Mouse (Mus musculus) kidney, adult 18-20 months (tissue): Measurements from ENCODE around the gene Hps6.

Experiments used
- DNase-seq: peaks from one replicate; pipeline ENCODE4 v3.0.0; 2021

Gene Hps6

GRCm38 (mm10) chr19:46003371-46004226, at the start of gene Hps6:
TSS of gene Hps6 (plus strand) at chr19:46003508.
- DNase-seq: peak; percentile 92

- no peak for DNase-seq
These were observed 46.6 kb upstream of the Hps6 start for GRCm38 (mm10) chr19:45956736-45957135.

- no peak for DNase-seq
These were observed 42.5 kb upstream of the Hps6 start for GRCm38 (mm10) chr19:45960770-45961169.

- no peak for DNase-seq
These were observed 18.9 kb upstream of the Hps6 start for GRCm38 (mm10) chr19:45984379-45984778.

GRCm38 (mm10) chr19:45988238-45988637, 15.1 kb upstream of the Hps6 start:
- DNase-seq: no peak

GRCm38 (mm10) chr19:45991171-45991570, 12.1 kb upstream of the Hps6 start:
- DNase-seq: no peak

GRCm38 (mm10) chr19:45993441-45993840, 9.9 kb upstream of the Hps6 start:
- DNase-seq: peak; percentile 60

- DNase-seq: peak; percentile 66
These were observed 9.1 kb upstream of the Hps6 start for GRCm38 (mm10) chr19:45993981-45994737.

- no peak for DNase-seq
These were observed 5.9 kb upstream of the Hps6 start for GRCm38 (mm10) chr19:45997365-45997764.

- peak; percentile 96 for DNase-seq
These were observed 5.3 kb upstream of the Hps6 start, which contains the start of gene Armh3 for GRCm38 (mm10) chr19:45997785-45998693. TSS of gene Armh3 (minus strand) at chr19:45998488.

GRCm38 (mm10) chr19:45998694-45999217, 4.6 kb upstream of the Hps6 start:
- DNase-seq: no peak

GRCm38 (mm10) chr19:45999378-45999777, 3.9 kb upstream of the Hps6 start:
- no peak for DNase-seq

GRCm38 (mm10) chr19:46002279-46002678, 1.0 kb upstream of the Hps6 start:
- DNase-seq: no peak

GRCm38 (mm10) chr19:46004814-46005466, 1.6 kb downstream of the Hps6 start:
- DNase-seq: no peak

GRCm38 (mm10) chr19:46005680-46006079, 2.4 kb downstream of the Hps6 start:
- DNase-seq: no peak

- DNase-seq: peak; percentile 95
These were observed 11.4 kb downstream of the Hps6 start for GRCm38 (mm10) chr19:46014572-46015178.

- no peak for DNase-seq
These were observed 12.7 kb downstream of the Hps6 start for GRCm38 (mm10) chr19:46016023-46016422.

- no peak for DNase-seq
These were observed 21.7 kb downstream of the Hps6 start for GRCm38 (mm10) chr19:46024959-46025358.

- no peak for DNase-seq
These were observed 23.3 kb downstream of the Hps6 start for GRCm38 (mm10) chr19:46026567-46026966.

- DNase-seq: no peak
These were observed 25.5 kb downstream of the Hps6 start for GRCm38 (mm10) chr19:46028747-46029320.

- DNase-seq: no peak
These were observed 26.3 kb downstream of the Hps6 start for GRCm38 (mm10) chr19:46029652-46030051.
